Mouse (Mus musculus) bone marrow, adult 2 months (tissue): ENCODE results near the gene Espn. TPM values are rescaled to one million over a fixed set of nuclear protein-coding genes. Genes with fewer than 3 reads are reported as not detected.

Experiments used
- H3K27ac ChIP-seq: fragments of 200-500 bp; 2 replicates; pipeline ENCODE4 v1.5.1; 2012; ENCODE audit warnings: low read depth, mild to moderate bottlenecking, control low read depth, inconsistent platforms, low read length; ENCODE audit not compliant: control insufficient read depth, poor library complexity, insufficient read depth
- H3K4me1 ChIP-seq: fragments of 200-500 bp; 2 replicates; pipeline ENCODE4 v1.6.1; 2011; ENCODE audit warnings: low read length; ENCODE audit not compliant: control insufficient read depth, insufficient read depth
- H3K4me3 ChIP-seq: fragments of 200-500 bp; replicated peaks from 2 replicates; pipeline ENCODE3; 2011; ENCODE audit warnings: mild to moderate bottlenecking, low read depth, low read length, control low read depth; ENCODE audit not compliant: control insufficient read depth
- CTCF ChIP-seq: fragments of 200-500 bp; IDR thresholded peaks from 2 replicates; pipeline ENCODE4 v1.5.1; 2011; ENCODE audit warnings: low read length, control low read depth; ENCODE audit not compliant: control insufficient read depth, insufficient read depth
- POLR2A ChIP-seq: fragments of 200-500 bp; IDR thresholded peaks from 2 replicates; pipeline ENCODE4 v1.6.1; 2011; ENCODE audit warnings: low read depth, mild to moderate bottlenecking, control low read depth, low read length, borderline replicate concordance; ENCODE audit not compliant: control insufficient read depth
- WGBS: fragments of 180-500 bp; shearing (Covaris S2); methylation state at CpG from one replicate; pipeline ENCODE4 v1.1.7; 2018; 5-methylcytosine and 5-hydroxymethylcytosine counted together
- polyA plus RNA-seq: library from polyadenylated mRNA; stranded (reverse); fragments of >200 nt; gene quantifications from 2 replicates; pipeline ENCODE4 v1.2.4, GENCODE M21; 2011; ENCODE audit warnings: low replicate concordance; ENCODE audit not compliant: missing spikeins, insufficient read depth, insufficient read length

Espn gene
- polyA plus RNA-seq, 1 experiment = not detected

DNA sequence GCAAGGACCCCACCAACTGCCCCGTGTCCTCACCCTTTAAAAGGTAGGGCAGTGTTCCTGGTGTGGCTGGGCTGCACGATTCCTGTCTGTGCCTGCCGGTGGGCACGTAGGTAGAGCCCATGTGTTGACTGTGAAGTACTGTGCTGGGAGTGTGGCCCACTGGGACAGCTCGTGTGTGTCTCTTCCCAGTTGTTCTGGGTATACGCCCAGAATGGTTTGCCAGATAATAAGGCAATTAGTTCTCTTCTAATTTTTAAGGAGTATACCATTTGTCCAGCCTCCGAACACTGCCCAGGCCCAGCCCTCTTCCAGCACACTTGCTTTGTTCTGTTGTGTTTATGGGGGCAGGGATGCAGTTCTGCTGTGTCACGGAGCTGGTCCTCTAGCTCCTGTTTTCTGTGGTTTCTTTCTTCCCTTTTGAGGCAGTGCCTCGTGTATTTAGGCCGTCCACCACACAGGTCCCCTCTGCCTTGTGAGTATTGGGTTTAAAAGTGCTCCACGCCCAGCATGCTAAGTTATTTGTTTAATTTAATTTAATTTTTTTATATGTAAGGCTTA lies 38.0 kb upstream of the Espn start:
- H3K4me1 ChIP-seq = peaks cover 15% of the 10 kb centered on the region
- H3K27ac ChIP-seq = peak overlapping the region; percentile 46
- 9% methylated on average over 11 of the region's 11 CpGs for WGBS
- H3K4me3 ChIP-seq = no peak overlapping the region
- TF ChIP-seq POLR2A = no peak
- no peak for TF ChIP-seq CTCF

DNA sequence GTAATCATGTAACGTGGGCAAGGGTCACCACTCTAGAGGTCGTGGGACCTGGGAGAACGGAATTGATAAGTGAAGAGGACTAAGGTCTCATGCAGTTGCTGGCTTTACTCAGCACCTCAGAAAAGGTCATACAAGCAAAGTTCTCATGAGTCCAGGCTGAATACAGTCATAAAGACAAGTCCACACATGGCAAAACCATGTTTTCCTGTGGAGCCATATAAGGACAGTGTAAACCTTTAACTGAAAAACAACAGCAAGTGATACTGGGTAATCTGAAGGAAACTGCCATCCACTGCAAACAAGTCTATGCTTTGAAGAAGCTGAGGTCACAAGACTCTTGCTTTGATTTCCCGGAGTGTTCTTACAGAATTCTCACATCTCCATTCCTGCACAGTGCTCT lies 37.5 kb upstream of the Espn start:
- Histone ChIP-seq H3K4me1 (peaks cover 18% of the 10 kb centered on the region), H3K4me3 (no peak overlapping the region), H3K27ac (peak overlapping the region; percentile 29)
- 71% methylated on average over 4 of the region's 4 CpGs for WGBS
- no peak for TF ChIP-seq CTCF
- no peak for TF ChIP-seq POLR2A

DNA sequence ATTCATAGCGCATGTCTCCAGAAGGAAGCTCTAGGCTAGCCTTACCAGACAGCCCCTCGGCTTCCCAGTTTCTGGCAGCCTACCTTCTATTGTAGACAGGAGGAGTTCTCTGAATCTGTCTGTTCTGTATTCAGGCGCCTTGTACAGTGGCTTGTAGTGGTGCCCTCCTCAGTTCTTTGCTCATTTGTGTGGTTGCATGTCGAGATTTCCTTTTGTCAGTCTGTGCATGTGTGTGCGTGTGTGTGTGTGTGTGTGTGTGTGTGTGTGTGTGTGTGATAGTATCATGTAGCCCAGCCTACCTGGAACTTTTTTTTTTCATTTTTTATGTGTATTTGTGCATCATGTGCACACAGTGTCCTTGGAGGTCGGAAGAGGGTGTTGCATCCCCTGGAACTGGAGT lies 36.9 kb upstream of the Espn start:
- no peak overlapping the region for H3K27ac ChIP-seq
- peaks cover 18% of the 10 kb centered on the region for H3K4me1 ChIP-seq
- TF ChIP-seq POLR2A (no peak), CTCF (no peak)
- no peak overlapping the region for H3K4me3 ChIP-seq
- WGBS = 60% methylated on average over 6 of the region's 6 CpGs

DNA sequence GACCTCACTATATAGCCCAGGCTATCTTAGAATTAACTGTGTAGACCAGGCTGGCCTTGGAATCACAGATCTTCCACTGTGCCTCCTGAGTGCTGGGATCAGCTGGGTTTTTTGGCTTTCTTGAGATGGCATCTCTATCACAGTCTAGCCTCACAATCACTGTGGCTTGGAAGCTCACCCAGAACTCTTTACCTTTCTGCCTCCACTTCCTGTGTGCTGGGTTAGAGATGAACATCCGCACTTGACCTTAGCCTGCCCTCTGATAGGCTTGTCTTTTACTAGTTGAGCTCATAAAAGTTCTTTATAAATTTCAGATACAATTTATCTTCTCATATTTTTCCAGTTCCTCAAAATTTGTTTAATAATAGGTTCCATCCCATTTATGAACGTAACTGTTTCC lies 36.5 kb upstream of the Espn start:
- no peak overlapping the region for H3K27ac ChIP-seq
- peaks cover 18% of the 10 kb centered on the region for H3K4me1 ChIP-seq
- 45% methylated on average over 2 of the region's 2 CpGs for WGBS

DNA sequence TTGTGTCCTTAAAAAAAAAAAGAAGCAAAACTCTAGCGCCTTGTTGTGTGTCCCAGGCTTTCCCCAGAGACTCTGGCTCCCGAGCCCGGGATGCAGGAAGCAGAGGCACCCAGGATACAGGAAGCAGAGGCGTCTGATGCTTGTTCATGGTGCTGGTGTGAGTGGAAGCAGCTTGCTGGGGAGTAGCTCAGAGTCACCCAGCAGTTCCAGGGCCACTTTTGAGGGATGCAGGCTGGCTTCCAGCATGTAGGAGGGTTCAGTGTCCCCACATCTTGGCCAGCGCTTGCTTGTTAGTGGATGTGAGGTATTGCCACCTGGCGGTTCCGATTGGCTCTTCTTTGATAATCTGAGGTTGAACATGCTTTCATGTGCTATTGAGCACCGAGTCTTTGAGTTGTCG lies 35.0 kb upstream of the Espn start:
- no peak for TF ChIP-seq POLR2A
- no peak for TF ChIP-seq CTCF
- Histone ChIP-seq H3K4me3 (no peak overlapping the region), H3K4me1 (peaks cover 18% of the 10 kb centered on the region), H3K27ac (no peak overlapping the region)
- WGBS = 73% methylated on average over 9 of the region's 9 CpGs

More for the DNA sequence above, 36.5 kb upstream of the Espn start:
- TF ChIP-seq CTCF = no peak
- TF ChIP-seq POLR2A = no peak
- no peak overlapping the region for H3K4me3 ChIP-seq

DNA sequence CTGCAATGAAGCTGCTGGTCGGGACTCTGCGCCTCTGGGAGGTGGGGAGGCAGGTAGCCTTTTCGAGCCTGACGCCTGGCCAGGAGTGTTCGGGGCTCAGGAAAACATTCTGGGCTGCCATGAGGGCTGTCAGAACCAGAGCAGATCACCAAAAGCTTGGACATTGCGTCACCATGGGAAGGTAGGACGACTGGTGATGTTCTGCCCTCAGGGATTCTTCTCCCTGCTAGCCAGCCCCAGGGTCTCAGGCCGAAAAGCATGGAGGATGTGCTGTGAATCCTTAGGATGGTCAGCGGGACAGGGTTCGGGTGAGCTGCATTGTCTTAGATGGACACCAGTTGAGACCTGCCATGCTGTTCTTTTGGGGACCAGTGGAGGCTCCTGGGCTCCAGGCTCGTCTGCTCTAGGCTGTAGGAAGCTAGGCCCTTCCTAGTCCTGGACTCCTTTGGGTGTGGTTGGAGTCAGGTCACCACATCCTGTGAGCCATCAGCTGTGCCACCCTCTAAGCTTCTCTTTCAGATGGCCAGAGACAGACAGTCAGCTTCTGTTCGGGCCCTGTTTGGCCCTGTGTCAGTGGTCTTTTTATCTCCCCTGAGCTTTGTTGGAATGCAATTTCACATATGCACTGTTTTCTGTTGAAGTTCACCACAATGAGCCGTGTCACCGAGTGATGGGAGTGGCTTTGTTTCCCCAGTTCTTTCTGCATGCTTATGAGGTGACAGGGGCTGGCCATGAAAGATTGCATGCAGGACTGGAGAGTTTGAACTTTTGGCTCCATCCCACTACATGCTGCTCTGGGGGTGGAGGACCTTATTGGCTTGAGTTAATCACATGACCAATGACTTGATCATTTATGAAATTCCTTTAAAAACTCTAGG lies 34.3 kb upstream of the Espn start:
- H3K4me3 ChIP-seq = no peak overlapping the region
- peak overlapping the region; percentile 40; the same call in 1 of the 2 replicates for H3K27ac ChIP-seq
- H3K4me1 ChIP-seq = peaks cover 18% of the 10 kb centered on the region

DNA sequence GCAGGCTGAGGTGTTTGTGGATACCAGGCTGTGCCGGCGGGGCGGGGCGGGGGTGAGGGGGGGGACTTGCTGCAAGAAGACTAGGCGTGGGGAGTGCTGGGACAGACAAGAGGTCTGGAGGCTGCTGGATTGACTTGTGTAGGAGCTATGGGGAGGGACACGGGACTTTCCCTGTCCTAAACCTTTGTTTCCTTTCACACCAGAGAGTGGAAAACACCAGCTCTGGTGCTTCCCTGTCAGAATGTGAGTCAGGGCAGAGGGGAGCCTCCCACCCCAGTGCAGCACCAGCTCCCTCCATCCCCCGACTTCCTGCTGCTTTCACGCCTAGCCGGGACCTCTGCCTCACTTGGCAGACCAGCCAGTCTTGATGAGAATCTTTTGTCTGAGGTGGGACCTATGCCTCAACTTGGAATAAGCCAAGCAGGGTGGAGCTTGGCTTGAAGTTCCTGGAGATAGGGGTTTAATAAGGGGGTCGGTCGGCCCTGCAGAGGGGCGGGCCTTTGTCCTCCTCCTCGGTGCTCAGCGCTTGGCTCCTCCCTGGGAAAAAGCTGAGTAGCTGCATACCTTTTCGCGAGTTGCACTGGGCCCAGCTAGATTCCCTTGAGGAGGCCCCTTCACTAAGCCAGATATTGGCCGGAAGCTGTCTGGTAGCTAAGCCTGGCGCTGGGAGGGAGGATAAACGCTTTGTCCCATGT lies 33.5 kb upstream of the Espn start:
- H3K4me3 ChIP-seq = no peak overlapping the region
- peak overlapping the region; percentile 1; the same call in 1 of the 2 replicates for H3K27ac ChIP-seq
- TF ChIP-seq POLR2A (no peak), CTCF (no peak)
- H3K4me1 ChIP-seq = peaks cover 15% of the 10 kb centered on the region
- WGBS = 16% methylated on average over 19 of the region's 19 CpGs

More for the DNA sequence above, 34.3 kb upstream of the Espn start:
- TF ChIP-seq POLR2A (no peak), CTCF (no peak)
- 30% methylated on average over 14 of the region's 14 CpGs for WGBS

DNA sequence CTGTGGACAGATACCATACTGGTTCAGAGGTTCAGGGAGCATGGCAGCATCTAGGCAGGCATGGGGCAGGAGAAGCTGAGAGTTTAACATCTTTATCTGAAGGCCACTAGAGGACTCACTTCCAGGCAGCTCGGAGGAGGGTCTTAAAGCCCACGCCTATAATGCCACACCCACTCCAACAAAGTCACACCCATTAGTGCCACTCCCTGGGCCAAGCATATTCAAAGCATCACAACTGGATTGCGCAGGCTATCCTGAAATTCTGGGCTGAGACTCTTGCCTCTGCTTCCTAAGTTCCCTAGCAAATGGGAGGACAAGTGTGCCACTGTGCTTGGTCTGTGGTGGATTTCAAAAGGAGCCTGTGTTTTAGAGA lies 33.0 kb upstream of the Espn start:
- no peak overlapping the region for H3K27ac ChIP-seq
- no peak overlapping the region for H3K4me3 ChIP-seq
- 19% methylated on average over 3 of the region's 3 CpGs for WGBS
- TF ChIP-seq CTCF = peak; percentile 25; the same call in 1 of the 2 replicates
- TF ChIP-seq POLR2A = no peak
- H3K4me1 ChIP-seq = peaks cover 14% of the 10 kb centered on the region
